Mouse (Mus musculus) kidney, postnatal 0 days (tissue): ENCODE measurements around the gene Tmem266. TPM values are rescaled to one million over a fixed set of nuclear protein-coding genes. Genes with fewer than 3 reads are reported as not detected.

Experiments used
- ATAC-seq: fragments of 200-750 bp; cut with Nextera tagmentation; replicated peaks from 2 replicates; pipeline ENCODE4 v1.8.0; 2017; ENCODE audit warnings: low read depth, moderate number of reproducible peaks, moderate TSS enrichment, moderate library complexity; ENCODE audit not compliant: low FRiP score
- DNase-seq: peaks from one replicate; pipeline ENCODE4 v3.0.0-alpha.2; 2016; ENCODE audit warnings: low spot score
- H3K27ac ChIP-seq: fragments of 300-500 bp; sonication (generic); 2 replicates; pipeline ENCODE4 v1.5.1; 2014; ENCODE audit warnings: mild to moderate bottlenecking
- H3K27me3 ChIP-seq: fragments of 300-500 bp; sonication (generic); 2 replicates; pipeline ENCODE4 v1.6.1; 2014; ENCODE audit warnings: low read length, mixed read lengths; ENCODE audit not compliant: insufficient read depth
- H3K36me3 ChIP-seq: fragments of 300-500 bp; sonication (generic); 2 replicates; pipeline ENCODE4 v1.6.1; 2014; ENCODE audit warnings: low read length, mixed read lengths; ENCODE audit not compliant: insufficient read depth
- H3K4me1 ChIP-seq: fragments of 300-500 bp; sonication (generic); replicated peaks from 2 replicates; pipeline ENCODE4 v1.6.1; 2014; ENCODE audit warnings: antibody characterized with exemption, low read length, mixed read lengths; ENCODE audit not compliant: insufficient read depth
- H3K4me2 ChIP-seq: fragments of 300-500 bp; sonication (generic); 2 replicates; pipeline ENCODE4 v1.6.1; 2014; ENCODE audit warnings: mild to moderate bottlenecking, low read length, moderate library complexity, mixed read lengths
- H3K4me3 ChIP-seq: fragments of 300-500 bp; sonication (generic); replicated peaks from 2 replicates; pipeline ENCODE4 v1.5.1; 2014; ENCODE audit warnings: low read depth, low read length
- H3K9ac ChIP-seq: fragments of 300-500 bp; sonication (generic); 2 replicates; pipeline ENCODE4 v1.6.1; 2014; ENCODE audit warnings: low read depth, low read length
- H3K9me3 ChIP-seq: fragments of 300-500 bp; sonication (generic); replicated peaks from 2 replicates; pipeline ENCODE4 v1.6.1; 2016; ENCODE audit warnings: low read length, inconsistent platforms, mixed read lengths
- CTCF ChIP-seq: IDR thresholded peaks from 2 replicates; pipeline ENCODE4 v1.5.1; 2016; ENCODE audit warnings: antibody characterized with exemption, low read depth, mild to moderate bottlenecking, moderate library complexity
- WGBS: fragments of 180-500 bp; shearing (Covaris S2); extraction: QIAGEN DNeasy Blood & Tissue Kit; methylation state at CpG from one replicate; pipeline ENCODE4 v1.1.7; 2014; 5-methylcytosine and 5-hydroxymethylcytosine counted together
- polyA plus RNA-seq: library from polyadenylated mRNA; unstranded; fragments of >200 nt; fragmentation: Nextera tagmentation; extraction: Ambion mirVana; gene quantifications from 2 replicates; pipeline ENCODE4 v1.2.1, GENCODE M21; 2015

The Tmem266 gene
- 0.25 and 0.33 TPM in 2 replicates for polyA plus RNA-seq

DNA sequence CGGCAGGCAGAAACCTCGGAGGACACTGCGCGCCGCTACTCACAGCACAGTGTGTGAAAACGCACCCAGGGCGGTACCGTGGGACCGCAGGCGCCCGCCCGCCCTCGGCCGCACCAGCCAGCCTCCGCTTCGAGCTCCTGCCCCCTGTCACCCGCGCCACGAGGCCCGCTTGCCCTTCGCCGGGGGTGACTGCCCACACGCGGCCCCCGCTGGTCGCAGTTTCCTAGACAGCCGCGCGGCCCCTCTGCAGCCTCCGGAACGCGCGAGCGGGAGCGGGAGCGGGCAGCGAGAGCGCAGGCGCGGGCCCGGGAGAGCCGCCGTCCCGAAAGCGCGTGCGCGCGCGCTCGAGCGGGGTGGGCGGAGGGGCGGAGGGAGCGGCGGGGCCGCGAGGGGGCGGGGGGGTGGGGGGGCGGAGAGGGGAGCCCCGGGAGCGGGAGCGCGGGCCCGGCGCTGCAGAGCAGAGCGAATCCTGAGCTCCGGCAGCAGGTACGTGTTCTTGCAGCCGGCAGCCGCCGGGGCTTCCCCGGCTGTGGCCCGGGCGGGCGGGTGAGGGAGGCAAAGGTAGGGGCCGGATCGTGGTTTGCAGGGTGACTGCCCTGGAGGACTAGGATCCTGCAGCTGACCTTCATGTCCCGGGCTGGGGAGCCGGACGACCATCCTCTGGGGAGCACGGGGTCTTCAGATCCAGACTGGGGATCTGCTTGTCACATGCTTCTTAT is at the start of gene Tmem266, which contains the start of gene Nrg4:
Gene Tmem266, plus strand, starts transcription at position 399 of the 719 bp plus-strand sequence.
Gene Nrg4, minus strand, starts transcription at position 330 of the 719 bp plus-strand sequence.
- peak; percentile 74 for DNase-seq
- no peaks in the 10 kb centered on the region for H3K9me3 ChIP-seq
- peak within 1 kb of the TSS; percentile 68 for H3K4me3 ChIP-seq
- H3K36me3 ChIP-seq, result no peaks in the 10 kb centered on the region
- no peak within 1 kb of the TSS for H3K27ac ChIP-seq
- H3K9ac ChIP-seq, result peak within 1 kb of the TSS; percentile 54
- peak within 1 kb of the TSS; percentile 94 for H3K4me2 ChIP-seq
- ATAC-seq, result peak; percentile 82
- no peak for TF ChIP-seq CTCF
- 0% methylated on average over 56 of the region's 82 CpGs for WGBS
- no peaks in the 10 kb centered on the region for H3K4me1 ChIP-seq
- peaks cover 39% of the 10 kb centered on the region for H3K27me3 ChIP-seq

DNA sequence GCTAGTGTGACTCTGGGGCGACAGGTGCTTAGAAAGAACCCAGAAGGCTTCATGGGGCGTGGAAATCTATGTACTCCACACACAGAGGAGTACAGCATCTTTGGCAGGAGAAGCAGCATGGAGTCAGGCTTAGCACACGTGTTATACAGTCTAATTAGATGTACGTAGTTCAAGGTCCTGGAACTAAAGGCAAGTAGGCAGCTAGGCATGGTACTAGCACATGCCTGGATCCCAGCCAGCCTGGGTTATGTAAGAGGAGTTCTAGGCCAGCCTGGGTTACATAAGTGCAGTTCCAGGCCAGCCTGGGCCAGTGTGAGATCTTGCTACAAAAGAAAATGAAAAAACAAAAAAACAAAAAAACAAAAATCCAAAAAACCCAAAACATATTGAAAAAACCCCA is 49.2 kb upstream of the Tmem266 start:
- Histone ChIP-seq H3K9ac (no peak overlapping the region), H3K4me2 (no peak overlapping the region), H3K4me3 (no peak overlapping the region), H3K36me3 (no peaks in the 10 kb centered on the region), H3K27ac (no peak overlapping the region), H3K27me3 (no peaks in the 10 kb centered on the region), H3K4me1 (no peaks in the 10 kb centered on the region), H3K9me3 (no peaks in the 10 kb centered on the region)
- DNase-seq (no peak), ATAC-seq (no peak)
- WGBS, result 58% methylated on average over 4 of the region's 4 CpGs
- no peak for TF ChIP-seq CTCF

DNA sequence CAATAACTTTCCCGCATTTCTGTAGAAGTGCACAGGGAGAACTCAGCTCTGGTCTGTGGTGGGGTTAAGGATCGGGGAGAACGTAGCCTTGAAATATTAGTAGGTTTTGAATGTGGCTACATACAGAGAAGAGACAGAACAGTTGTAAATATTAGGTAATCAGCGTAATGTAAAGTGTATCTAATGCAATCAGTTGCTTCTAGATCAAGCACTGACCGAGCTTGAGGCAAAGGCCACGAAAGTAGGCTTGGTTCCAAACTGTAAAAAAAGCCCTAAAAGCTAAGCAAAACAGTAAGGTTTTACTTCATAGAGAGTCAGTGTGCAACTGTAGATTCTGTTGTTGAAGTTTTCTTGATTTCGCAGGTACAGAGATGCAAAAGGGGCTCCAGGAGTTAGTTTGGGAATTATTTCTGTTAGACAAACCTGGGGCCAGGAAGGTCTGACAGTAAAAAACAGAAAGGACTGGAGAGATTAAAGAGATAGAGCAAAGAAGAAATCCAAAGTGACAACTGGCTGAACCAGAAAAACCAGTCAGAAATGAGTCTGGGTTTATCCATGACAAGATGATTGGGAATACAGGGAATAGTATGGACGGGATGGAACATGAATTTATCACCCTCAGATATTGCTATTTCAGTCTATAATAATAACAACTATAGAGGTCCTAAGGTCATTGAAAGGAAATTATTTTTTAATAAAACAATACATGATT is 47.4 kb upstream of the Tmem266 start:
- no peak for ATAC-seq
- H3K9me3 ChIP-seq, result no peaks in the 10 kb centered on the region
- WGBS, result 78% methylated on average over 8 of the region's 8 CpGs
- H3K4me1 ChIP-seq, result no peaks in the 10 kb centered on the region
- no peak overlapping the region for H3K4me2 ChIP-seq
- no peak for DNase-seq
- no peaks in the 10 kb centered on the region for H3K27me3 ChIP-seq
- H3K27ac ChIP-seq, result no peak overlapping the region
- H3K4me3 ChIP-seq, result no peak overlapping the region
- TF ChIP-seq CTCF, result no peak
- no peaks in the 10 kb centered on the region for H3K36me3 ChIP-seq
- no peak overlapping the region for H3K9ac ChIP-seq

DNA sequence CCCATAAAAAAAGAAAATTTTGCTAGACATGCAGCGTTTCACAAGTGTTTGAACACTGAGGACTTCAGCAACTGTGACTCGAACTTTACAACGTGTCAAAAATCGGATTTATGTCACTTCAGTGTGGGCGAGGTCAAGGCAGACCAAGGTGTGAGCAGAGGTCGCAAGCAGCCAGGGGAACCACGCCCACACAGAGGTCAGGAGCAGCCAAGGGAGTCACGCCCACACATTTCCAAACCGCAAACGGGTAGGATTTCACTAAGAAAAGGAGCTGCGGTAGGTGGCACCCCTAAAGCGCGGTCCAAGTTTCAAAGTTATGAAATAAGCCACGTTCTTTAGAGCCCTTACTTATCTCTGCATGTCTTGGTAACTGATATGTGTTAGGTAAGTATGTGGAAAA is 43.2 kb upstream of the Tmem266 start:
- WGBS, result 2% methylated on average over 14 of the region's 14 CpGs
- Histone ChIP-seq H3K27me3 (no peaks in the 10 kb centered on the region), H3K9me3 (no peaks in the 10 kb centered on the region), H3K4me2 (peak overlapping the region; percentile 36; the same call in 1 of the 2 replicates), H3K4me1 (no peaks in the 10 kb centered on the region), H3K36me3 (no peaks in the 10 kb centered on the region), H3K4me3 (no peak overlapping the region), H3K27ac (no peak overlapping the region), H3K9ac (no peak overlapping the region)
- ATAC-seq (no peak), DNase-seq (peak; percentile 32)
- no peak for TF ChIP-seq CTCF

DNA sequence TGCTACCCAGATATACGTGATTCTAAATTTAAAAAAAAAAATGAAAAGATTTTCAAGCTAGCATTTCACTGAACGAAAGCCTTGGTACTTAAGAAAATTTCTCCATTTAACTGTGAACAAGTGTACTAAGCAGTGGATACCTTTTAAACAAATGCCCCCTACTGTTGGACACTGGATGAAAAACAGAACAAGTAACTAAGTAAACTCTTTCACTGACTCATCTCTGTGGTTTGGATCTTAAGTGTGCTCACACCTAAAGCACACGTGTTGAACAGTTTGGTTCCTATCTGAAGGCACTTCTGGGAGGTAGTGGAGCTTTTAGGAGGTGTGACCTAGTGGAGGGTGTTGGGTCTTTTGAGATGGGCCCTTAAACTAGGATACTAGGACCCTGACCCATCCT is 41.5 kb upstream of the Tmem266 start:
- no peak overlapping the region for H3K9ac ChIP-seq
- H3K4me1 ChIP-seq, result no peaks in the 10 kb centered on the region
- H3K4me3 ChIP-seq, result no peak overlapping the region
- ATAC-seq, result no peak
- TF ChIP-seq CTCF, result peak; percentile 36
- H3K4me2 ChIP-seq, result no peak overlapping the region
- H3K36me3 ChIP-seq, result no peaks in the 10 kb centered on the region
- DNase-seq, result peak; percentile 11
- no peak overlapping the region for H3K27ac ChIP-seq
- 67% methylated on average over 3 of the region's 3 CpGs for WGBS
- no peaks in the 10 kb centered on the region for H3K27me3 ChIP-seq
- H3K9me3 ChIP-seq, result no peaks in the 10 kb centered on the region

DNA sequence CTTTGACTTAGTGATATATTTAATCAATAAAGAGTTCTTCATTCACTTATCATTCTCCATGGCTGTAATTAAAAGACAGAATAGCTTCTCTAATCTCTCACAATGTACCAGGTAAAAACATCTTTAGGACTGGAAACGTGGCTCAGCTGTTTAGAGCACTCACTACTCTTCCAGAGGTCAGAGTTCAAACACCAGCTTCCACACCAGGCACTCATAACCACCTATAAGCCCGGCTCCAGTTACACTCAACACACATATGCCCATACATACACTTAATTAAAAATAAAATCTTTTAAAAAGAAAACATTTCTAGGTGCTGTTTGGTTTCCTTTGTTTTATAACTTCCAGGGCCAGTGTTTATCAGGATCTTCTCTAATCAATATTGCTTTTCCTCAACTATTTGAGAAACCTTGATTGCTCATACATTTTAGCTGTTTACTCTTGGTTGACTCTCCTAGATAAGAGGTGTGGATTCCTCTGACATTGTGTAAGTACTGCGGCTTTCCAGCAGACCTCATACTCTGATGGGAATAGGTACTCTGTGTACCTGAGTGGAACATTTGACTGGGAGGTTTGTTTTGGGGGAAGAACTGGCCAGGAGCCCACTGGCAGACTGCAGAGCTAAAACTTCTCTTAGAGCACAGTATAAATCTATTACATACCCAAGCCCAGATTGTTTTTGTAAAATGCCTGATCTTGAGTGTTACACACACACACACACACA is 37.1 kb upstream of the Tmem266 start:
- no peaks in the 10 kb centered on the region for H3K4me1 ChIP-seq
- H3K4me2 ChIP-seq, result no peak overlapping the region
- 59% methylated on average over 3 of the region's 3 CpGs for WGBS
- no peak for ATAC-seq
- no peak for TF ChIP-seq CTCF
- H3K27me3 ChIP-seq, result no peaks in the 10 kb centered on the region
- H3K9ac ChIP-seq, result no peak overlapping the region
- H3K36me3 ChIP-seq, result no peaks in the 10 kb centered on the region
- no peak overlapping the region for H3K27ac ChIP-seq
- H3K9me3 ChIP-seq, result no peaks in the 10 kb centered on the region
- DNase-seq, result no peak
- H3K4me3 ChIP-seq, result no peak overlapping the region
